Mouse (Mus musculus) liver, embryonic 15.5 days (tissue): ENCODE data around the gene Blm. TPM values are rescaled to one million over a fixed set of nuclear protein-coding genes. Genes with fewer than 3 reads are reported as not detected.

Experiments used
- polyA plus RNA-seq: library from polyadenylated mRNA; unstranded; fragments of >200 nt; fragmentation: Nextera tagmentation; extraction: Ambion mirVana; gene quantifications from 2 replicates; pipeline ENCODE4 v1.2.1, GENCODE M21; 2015

Blm gene
- polyA plus RNA-seq, 1 experiment from 2014 or later = 27.4 TPM

Other genes starting within 250 kb of the Blm start
- 126 and 128 TPM in 2 replicates for gene Prc1, start 240.7 kb downstream of the Blm start, polyA plus RNA-seq
- 2.8 and 3.1 TPM in 2 replicates for gene Rccd1, start 210.7 kb downstream of the Blm start, polyA plus RNA-seq
- 8.9 and 9.4 TPM in 2 replicates for gene Unc45a, start 194.1 kb downstream of the Blm start, polyA plus RNA-seq
- gene Hddc3, start 192.0 kb downstream of the Blm start, polyA plus RNA-seq = 3.1 and 3.5 TPM in 2 replicates
- 2.5 and 3.6 TPM in 2 replicates for gene Man2a2, start 163.7 kb downstream of the Blm start, polyA plus RNA-seq
- gene Fes, start 147.2 kb downstream of the Blm start, polyA plus RNA-seq = 16.6 and 19.2 TPM in 2 replicates
- gene Furin, start 129.7 kb downstream of the Blm start, polyA plus RNA-seq = 8.0 and 9.8 TPM in 2 replicates
- 4.2 TPM in 2 replicates for gene Crtc3, start 153.8 kb upstream of the Blm start, polyA plus RNA-seq